8 mouse cellular contexts compared by ENCODE assay signal in genomic region chr4:129671491-129672082, GRCm38 (mm10). TPM values are rescaled to one million over a fixed set of nuclear protein-coding genes. Genes with fewer than 3 reads are reported as not detected.
DNase-seq lines count a peak whose midpoint lies in the region; ATAC-seq and TF ChIP-seq lines count a peak whose summit lies in the region.

No protein-coding gene starts in this region.

- peak; percentile 86 for TF ChIP-seq CTCF in gastrocnemius, adult 2 months (IDR thresholded peaks at IDR 0.05)

- ATAC-seq in limb, embryonic 12.5 days (ENCODE audit: insufficient number of reproducible peaks, insufficient read depth, low FRiP score, low TSS enrichment, low read depth), result no peak
- ATAC-seq in midbrain, embryonic 12.5 days (ENCODE audit: low FRiP score, low read depth), result no peak

- no peaks in the 10 kb centered on the region for H3K9me3 ChIP-seq in limb, embryonic 12.5 days
- H3K9me3 ChIP-seq in midbrain, embryonic 12.5 days, result no peaks in the 10 kb centered on the region

- peak overlapping the region; percentile 94 for H3K9ac ChIP-seq in limb, embryonic 12.5 days (replicated peaks)
- peak overlapping the region; percentile 88 for H3K9ac ChIP-seq in midbrain, embryonic 12.5 days (replicated peaks)

- H3K4me1 ChIP-seq in limb, embryonic 12.5 days (replicated peaks), result peaks cover 18% of the 10 kb centered on the region
- H3K4me1 ChIP-seq in midbrain, embryonic 12.5 days, result peaks cover 17% of the 10 kb centered on the region

- intact Hi-C loops in gastrocnemius, adult 2 months (cut with DNase I), result loop anchor here (2.0 kb wide), 1 partner anchor 25 kb away; the partner anchor contains the start of gene Tmem39b

- peak; percentile 81 for DNase-seq in 3T3-L1 (ENCODE audit: low read depth, low spot score)
- DNase-seq in MN1 (ENCODE audit: low spot score), result peak; percentile 66
- DNase-seq in cerebellum, adult 9-11 months, result peak; percentile 30
- peak; percentile 53 for DNase-seq in gastrocnemius, adult 2 months
- peak; percentile 46 for DNase-seq in hindlimb bud, embryonic 11.5 days (ENCODE audit: extremely low spot score, low read depth, low spot score)
- peak; percentile 62 for DNase-seq in splenic B cell, adult 2 months (ENCODE audit: low read depth, low spot score)

- 9% methylated on average over 12 of the region's 12 CpGs for WGBS in limb, embryonic 12.5 days
- WGBS in midbrain, embryonic 12.5 days, result 7% methylated on average over 12 of the region's 12 CpGs

- H3K36me3 ChIP-seq in limb, embryonic 12.5 days, result peaks cover 33% of the 10 kb centered on the region
- H3K36me3 ChIP-seq in midbrain, embryonic 12.5 days, result peaks cover 18% of the 10 kb centered on the region
- H3K36me3 ChIP-seq in splenic B cell, adult 2 months (ENCODE audit: control insufficient read depth, insufficient read depth, low read length, poor library complexity, severe bottlenecking), result peaks cover 2% of the 10 kb centered on the region; the same call in 1 of the 2 replicates

- H3K4me3 ChIP-seq in gastrocnemius, adult 2 months, result peak overlapping the region; percentile 93
- peak overlapping the region; percentile 99 for H3K4me3 ChIP-seq in limb, embryonic 12.5 days (replicated peaks)
- H3K4me3 ChIP-seq in midbrain, embryonic 12.5 days, result peak overlapping the region; percentile 75

- H3K4me2 ChIP-seq in limb, embryonic 12.5 days, result peak overlapping the region; percentile 91
- H3K4me2 ChIP-seq in midbrain, embryonic 12.5 days (replicated peaks), result peak overlapping the region; percentile 97

- peak overlapping the region; percentile 98 for H3K27ac ChIP-seq in gastrocnemius, adult 2 months
- peak overlapping the region; percentile 95 for H3K27ac ChIP-seq in limb, embryonic 12.5 days
- H3K27ac ChIP-seq in midbrain, embryonic 12.5 days (replicated peaks), result peak overlapping the region; percentile 93

- no peaks in the 10 kb centered on the region for H3K27me3 ChIP-seq in limb, embryonic 12.5 days
- no peaks in the 10 kb centered on the region for H3K27me3 ChIP-seq in midbrain, embryonic 12.5 days
- H3K27me3 ChIP-seq in splenic B cell, adult 2 months (ENCODE audit: control insufficient read depth, insufficient read depth, low read length, poor library complexity, severe bottlenecking), result no peaks in the 10 kb centered on the region

RNA-seq across cellular contexts. Expression of gene Kpna6, which starts 1.0 kb away (rescaled TPM):
- total RNA-seq in gastrocnemius, adult 2 months (2021), result 10 to 100 TPM; 80.9 to 85.9 TPM
- 13.9 and 18.0 TPM in 2 replicates for polyA plus RNA-seq in limb, embryonic 12.5 days (2016; fragmentation: Nextera tagmentation; extraction: Ambion mirVana)
- polyA plus RNA-seq in midbrain, embryonic 12.5 days (2016; fragmentation: Nextera tagmentation; extraction: Ambion mirVana), result 15.2 and 16.3 TPM in 2 replicates

RNA-seq across cellular contexts. Expression of gene Tmem39b, which starts 25.1 kb away (rescaled TPM):
- total RNA-seq in gastrocnemius, adult 2 months (2021), result 1 to 10 TPM; 3.1 to 4.4 TPM
- polyA plus RNA-seq in limb, embryonic 12.5 days (2016; fragmentation: Nextera tagmentation; extraction: Ambion mirVana), result 15.4 and 16.8 TPM in 2 replicates
- polyA plus RNA-seq in midbrain, embryonic 12.5 days (2016; fragmentation: Nextera tagmentation; extraction: Ambion mirVana), result 17.3 and 21.9 TPM in 2 replicates

RNA-seq across cellular contexts. Expression of gene Txlna, which starts 30.7 kb away (rescaled TPM):
- total RNA-seq in gastrocnemius, adult 2 months (2021), result 10 to 100 TPM; 19.7 to 21.1 TPM
- polyA plus RNA-seq in limb, embryonic 12.5 days (2016; fragmentation: Nextera tagmentation; extraction: Ambion mirVana), result 106 and 109 TPM in 2 replicates
- 90.3 and 91.8 TPM in 2 replicates for polyA plus RNA-seq in midbrain, embryonic 12.5 days (2016; fragmentation: Nextera tagmentation; extraction: Ambion mirVana)

RNA-seq across cellular contexts. Expression of gene Ccdc28b, which starts 47.8 kb away (rescaled TPM):
- 10 to 100 TPM; 31.1 to 38.4 TPM for total RNA-seq in gastrocnemius, adult 2 months (2021)
- 52.0 and 53.6 TPM in 2 replicates for polyA plus RNA-seq in limb, embryonic 12.5 days (2016; fragmentation: Nextera tagmentation; extraction: Ambion mirVana)
- polyA plus RNA-seq in midbrain, embryonic 12.5 days (2016; fragmentation: Nextera tagmentation; extraction: Ambion mirVana), result 88.3 TPM in 2 replicates

RNA-seq across cellular contexts. Expression of gene Iqcc, which starts 52.7 kb away (rescaled TPM):
- total RNA-seq in gastrocnemius, adult 2 months (2021), result 10 to 100 TPM in 1 of 2 experiments, 1 to 10 TPM in 1; 9.0 to 10.8 TPM
- polyA plus RNA-seq in limb, embryonic 12.5 days (2016; fragmentation: Nextera tagmentation; extraction: Ambion mirVana), result 31.8 and 32.5 TPM in 2 replicates
- 26.7 and 30.7 TPM in 2 replicates for polyA plus RNA-seq in midbrain, embryonic 12.5 days (2016; fragmentation: Nextera tagmentation; extraction: Ambion mirVana)

Comparison
In these comparisons a context has a peak if more than half of its experiments do, and no peak if none do; other contexts are left out.
1. DNase-seq: peak in every context shown above with its lines; median percentile 81 in 3T3-L1; 66 in MN1; 62 in splenic B cell, adult 2 months; 53 in gastrocnemius, adult 2 months; 46 in hindlimb bud, embryonic 11.5 days; 30 in cerebellum, adult 9-11 months.